Mouse (Mus musculus): ENCODE measurements around the gene Vwa5b1.

DNA sequence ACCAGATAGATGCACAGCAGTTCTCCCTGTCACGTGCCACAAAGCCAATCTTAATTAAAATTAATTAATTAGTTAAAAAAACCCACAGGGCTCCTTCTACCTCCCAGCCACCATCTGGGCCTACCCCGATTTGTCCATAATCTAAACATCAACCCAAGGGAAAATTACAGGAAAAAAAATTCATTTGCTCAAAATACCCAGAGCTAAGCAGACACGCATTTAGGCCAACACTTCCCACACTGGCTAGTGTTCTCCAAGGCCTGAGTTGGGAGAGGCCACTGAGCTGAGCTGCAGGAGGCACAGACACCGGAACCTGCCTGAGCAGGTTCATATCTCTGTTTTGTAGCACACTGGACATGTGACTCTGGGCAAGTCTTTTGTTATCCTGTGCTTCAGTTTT lies 86.7 kb downstream of the Vwa5b1 start:
- TF ChIP-seq POLR2A (IDR thresholded peaks at IDR 0.05; ENCODE audit: control insufficient read depth in 1 of 2, insufficient read depth in 1 of 2, low read depth in 1 of 2, low read length in 2 of 2, poor library complexity in 1 of 2) (no peak), CTCF (IDR thresholded peaks at IDR 0.05 in 2 of 3, conservative IDR thresholded peaks at IDR 0.05 in 1 of 3; ENCODE audit: control insufficient read depth in 1 of 3, insufficient read depth in 1 of 3, low read depth in 2 of 3, low read length in 3 of 3, poor library complexity in 1 of 3, severe bottlenecking in 1 of 3) (no peak), ZKSCAN1 (IDR thresholded peaks at IDR 0.05; ENCODE audit: low read depth, low read length) (no peak), MAZ (IDR thresholded peaks at IDR 0.05; ENCODE audit: low read depth, low read length) (no peak), POLR2AphosphoS5 (IDR thresholded peaks at IDR 0.05; ENCODE audit: borderline replicate concordance, low read depth, low read length) (no peak), BHLHE40 (IDR thresholded peaks at IDR 0.05; ENCODE audit: borderline replicate concordance, low read depth, low read length) (no peak), GATA1 (IDR thresholded peaks at IDR 0.05; ENCODE audit: low read depth, low read length) (no peak), ZMIZ1 (IDR thresholded peaks at IDR 0.05; ENCODE audit: low read depth, low read length) (no peak), EP300 (IDR thresholded peaks at IDR 0.05; ENCODE audit: low read depth in 1 of 2, low read length in 2 of 2) (no peak), CHD2 (IDR thresholded peaks at IDR 0.05; ENCODE audit: low read length) (no peak), MAX (IDR thresholded peaks at IDR 0.05; ENCODE audit: low read length) (no peak)

Data from MEL (cell line).